Mouse (Mus musculus) brain, embryonic 14.5 days (tissue): ENCODE data around the gene Klf2.

Experiments used
- CTCF ChIP-seq: fragments of 200-500 bp; IDR thresholded peaks from 2 replicates; pipeline ENCODE4 v1.5.1; 2012; ENCODE audit warnings: inconsistent platforms, mild to moderate bottlenecking, moderate library complexity, borderline replicate concordance; ENCODE audit not compliant: insufficient read depth, insufficient read length; ENCODE audit errors: extremely low read depth
- POLR2A ChIP-seq: fragments of 200-500 bp; IDR thresholded peaks from 2 replicates; pipeline ENCODE4 v1.6.1; 2012; ENCODE audit warnings: mild to moderate bottlenecking, inconsistent platforms, borderline replicate concordance; ENCODE audit not compliant: poor library complexity, insufficient read depth, insufficient read length, severe bottlenecking; ENCODE audit errors: extremely low read depth

DNA sequence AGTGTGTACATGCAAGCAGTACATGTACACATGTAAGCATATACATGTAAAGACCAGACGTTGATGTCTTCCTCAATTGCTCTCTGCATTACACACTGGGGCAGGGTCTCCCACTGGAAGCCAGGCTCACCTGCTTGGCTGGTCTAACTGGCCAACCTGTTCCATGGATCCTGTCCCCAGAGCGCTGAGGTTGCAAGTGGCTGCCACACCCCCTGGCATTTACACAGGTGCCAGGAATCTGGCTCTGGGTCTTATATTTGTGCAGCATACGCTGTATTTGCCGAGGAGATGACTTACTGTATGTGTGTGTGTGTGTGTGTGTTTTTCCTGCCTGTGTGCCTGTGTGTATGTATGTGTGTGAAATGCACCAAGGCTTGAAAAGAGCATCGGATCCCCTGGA is 11.9 kb upstream of the Klf2 start:
- TF ChIP-seq POLR2A: no peak
- no peak for TF ChIP-seq CTCF
